Mouse (Mus musculus): ENCODE measurements around the gene Cab39.

- TF ChIP-seq POLR2A (IDR thresholded peaks at IDR 0.05; ENCODE audit: low read depth, low read length), result no peak
- TF ChIP-seq CTCF (IDR thresholded peaks at IDR 0.05; ENCODE audit: borderline replicate concordance, insufficient read depth, low read length), result no peak
Observed at GRCm38 (mm10) chr1:85791476-85791875, 1.8 kb upstream of the Cab39 start.
